In the genomic region with DNA sequence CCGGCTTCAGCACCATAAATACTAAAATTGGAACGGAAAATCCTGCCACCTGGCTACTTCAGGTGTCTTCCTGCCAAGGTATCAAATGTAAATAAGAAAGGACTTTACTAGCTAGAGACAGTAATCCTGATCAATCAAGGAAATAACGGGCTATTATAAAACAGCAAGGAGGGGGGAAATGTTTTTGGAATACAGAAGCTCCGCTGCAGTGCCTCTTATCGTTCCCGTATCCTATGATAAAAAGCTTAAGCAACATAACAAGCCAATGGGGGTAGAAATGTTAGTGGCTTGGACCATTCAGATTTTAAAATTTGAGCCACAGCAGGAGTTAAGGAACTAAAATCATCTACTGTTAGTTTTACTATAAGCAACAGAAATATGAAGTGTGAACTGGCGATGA, we compare ENCODE assay signal across 8 mouse cellular contexts. TPM values are rescaled to one million over a fixed set of nuclear protein-coding genes. Genes with fewer than 3 reads are reported as not detected.
DNase-seq lines count a peak whose midpoint lies in the region; ATAC-seq lines count a peak whose summit lies in the region.

No protein-coding gene starts in this region.

- H3K4me3 ChIP-seq in kidney, embryonic 15.5 days (replicated peaks), result peak overlapping the region; percentile 78
- peak overlapping the region; percentile 81 for H3K4me3 ChIP-seq in embryonic facial prominence, embryonic 15.5 days (replicated peaks)
- peak overlapping the region; percentile 35 for H3K4me3 ChIP-seq in intestine, embryonic 16.5 days (ENCODE audit: low read length)
- no peak overlapping the region for H3K4me3 ChIP-seq in midbrain, embryonic 16.5 days (ENCODE audit: low read depth, low read length)

- H3K4me2 ChIP-seq in kidney, embryonic 15.5 days, result peak overlapping the region; percentile 63
- peak overlapping the region; percentile 66 for H3K4me2 ChIP-seq in embryonic facial prominence, embryonic 15.5 days (replicated peaks)
- H3K4me2 ChIP-seq in intestine, embryonic 16.5 days (ENCODE audit: low read depth, low read length), result peak overlapping the region; percentile 54
- peak overlapping the region; percentile 54 for H3K4me2 ChIP-seq in midbrain, embryonic 16.5 days (ENCODE audit: low read length)

- ATAC-seq in kidney, embryonic 15.5 days (replicated peaks; ENCODE audit: low FRiP score), result no peak
- no peak for ATAC-seq in embryonic facial prominence, embryonic 15.5 days (ENCODE audit: insufficient number of reproducible peaks, low FRiP score, low TSS enrichment, low read depth)
- no peak for ATAC-seq in intestine, embryonic 16.5 days
- no peak for ATAC-seq in midbrain, embryonic 16.5 days

- WGBS in kidney, embryonic 15.5 days, result 51% methylated on average over 7 of the region's 7 CpGs
- WGBS in embryonic facial prominence, embryonic 15.5 days, result 46% methylated on average over 7 of the region's 7 CpGs
- 49% methylated on average over 7 of the region's 7 CpGs for WGBS in intestine, embryonic 16.5 days
- WGBS in midbrain, embryonic 16.5 days, result 67% methylated on average over 7 of the region's 7 CpGs

- no peaks in the 10 kb centered on the region for H3K9me3 ChIP-seq in kidney, embryonic 15.5 days (replicated peaks)
- no peaks in the 10 kb centered on the region for H3K9me3 ChIP-seq in embryonic facial prominence, embryonic 15.5 days (replicated peaks)
- no peaks in the 10 kb centered on the region for H3K9me3 ChIP-seq in intestine, embryonic 16.5 days (ENCODE audit: control insufficient read depth, low read length)
- no peaks in the 10 kb centered on the region for H3K9me3 ChIP-seq in midbrain, embryonic 16.5 days (replicated peaks; ENCODE audit: control insufficient read depth, low read length, poor library complexity, severe bottlenecking)

- H3K27ac ChIP-seq in kidney, embryonic 15.5 days, result no peak overlapping the region; the same call in 1 of the 2 replicates
- H3K27ac ChIP-seq in embryonic facial prominence, embryonic 15.5 days (replicated peaks), result no peak overlapping the region
- no peak overlapping the region for H3K27ac ChIP-seq in intestine, embryonic 16.5 days (ENCODE audit: low read length)
- H3K27ac ChIP-seq in midbrain, embryonic 16.5 days (ENCODE audit: low read length), result no peak overlapping the region

- H3K27me3 ChIP-seq in kidney, embryonic 15.5 days, result no peaks in the 10 kb centered on the region
- no peaks in the 10 kb centered on the region for H3K27me3 ChIP-seq in embryonic facial prominence, embryonic 15.5 days
- H3K27me3 ChIP-seq in intestine, embryonic 16.5 days (replicated peaks; ENCODE audit: control insufficient read depth, insufficient read depth, low read length), result no peaks in the 10 kb centered on the region
- H3K27me3 ChIP-seq in midbrain, embryonic 16.5 days (ENCODE audit: control insufficient read depth, insufficient read depth, low read depth, low read length), result no peaks in the 10 kb centered on the region

- 0 out of 2 replicates have a peak, but pooled peaks cover 2% of the 10 kb centered on the region for H3K36me3 ChIP-seq in kidney, embryonic 15.5 days
- H3K36me3 ChIP-seq in embryonic facial prominence, embryonic 15.5 days, result no peaks in the 10 kb centered on the region
- no peaks in the 10 kb centered on the region for H3K36me3 ChIP-seq in intestine, embryonic 16.5 days (ENCODE audit: control insufficient read depth, insufficient read depth, low read length)
- H3K36me3 ChIP-seq in midbrain, embryonic 16.5 days (ENCODE audit: control insufficient read depth, insufficient read depth, low read length), result no peaks in the 10 kb centered on the region

- H3K9ac ChIP-seq in kidney, embryonic 15.5 days, result no peak overlapping the region
- no peak overlapping the region; the same call in 1 of the 2 replicates for H3K9ac ChIP-seq in embryonic facial prominence, embryonic 15.5 days
- no peak overlapping the region for H3K9ac ChIP-seq in intestine, embryonic 16.5 days (ENCODE audit: low read depth, low read length)
- peak overlapping the region; percentile 20; the same call in 1 of the 2 replicates for H3K9ac ChIP-seq in midbrain, embryonic 16.5 days (ENCODE audit: low read depth, low read length)

- H3K4me1 ChIP-seq in kidney, embryonic 15.5 days, result peaks cover 21% of the 10 kb centered on the region
- peaks cover 17% of the 10 kb centered on the region for H3K4me1 ChIP-seq in embryonic facial prominence, embryonic 15.5 days
- peaks cover 8% of the 10 kb centered on the region for H3K4me1 ChIP-seq in intestine, embryonic 16.5 days (ENCODE audit: control insufficient read depth, insufficient read depth, low read length)
- peaks cover 20% of the 10 kb centered on the region for H3K4me1 ChIP-seq in midbrain, embryonic 16.5 days (ENCODE audit: control insufficient read depth, insufficient read depth, low read length)

- DNase-seq in kidney, adult 9 months, result no peak
- no peak for DNase-seq in cerebellum, adult 11 months
- no peak for DNase-seq in gastrocnemius, postnatal 25 days
- no peak for DNase-seq in spleen, postnatal 36 days (ENCODE audit: low spot score in 2 of 2)

RNA-seq across cellular contexts. Expression of gene Ostc, which starts 0.9 kb away (rescaled TPM):
- 354 and 393 TPM in 2 replicates for polyA plus RNA-seq in kidney, embryonic 15.5 days (2015; fragmentation: Nextera tagmentation; extraction: Ambion mirVana)
- 387 and 414 TPM in 2 replicates for polyA plus RNA-seq in embryonic facial prominence, embryonic 15.5 days (2015; fragmentation: Nextera tagmentation; extraction: Ambion mirVana)
- polyA plus RNA-seq in intestine, embryonic 16.5 days (2015; fragmentation: Nextera tagmentation; extraction: Ambion mirVana), result 390 and 398 TPM in 2 replicates
- 192 and 200 TPM in 2 replicates for polyA plus RNA-seq in midbrain, embryonic 16.5 days (2015; fragmentation: Nextera tagmentation; extraction: Ambion mirVana)
- total RNA-seq in gastrocnemius, postnatal 25 days (2021), result 10 to 100 TPM; 34.6 to 38.7 TPM

RNA-seq across cellular contexts. Expression of gene Rpl34, which starts 20.1 kb away (rescaled TPM):
- polyA plus RNA-seq in kidney, embryonic 15.5 days (2015; fragmentation: Nextera tagmentation; extraction: Ambion mirVana), result 899 and 957 TPM in 2 replicates
- 948 and 971 TPM in 2 replicates for polyA plus RNA-seq in embryonic facial prominence, embryonic 15.5 days (2015; fragmentation: Nextera tagmentation; extraction: Ambion mirVana)
- polyA plus RNA-seq in intestine, embryonic 16.5 days (2015; fragmentation: Nextera tagmentation; extraction: Ambion mirVana), result 753 and 810 TPM in 2 replicates
- 459 and 464 TPM in 2 replicates for polyA plus RNA-seq in midbrain, embryonic 16.5 days (2015; fragmentation: Nextera tagmentation; extraction: Ambion mirVana)
- total RNA-seq in gastrocnemius, postnatal 25 days (2021), result 100 to 1,000 TPM; 316 to 328 TPM
